Mouse (Mus musculus) spleen, postnatal 14 days (tissue): ENCODE data around the gene Taar2.

Experiments used
- DNase-seq, 2 experiments: peaks; one replicate each; pipeline ENCODE4 v3.0.0; 2021 to 2022; ENCODE audit warnings: low spot score in 2 of 2

The Taar2 gene

GRCm38 (mm10) chr10:23985546-23985945 lies 47.2 kb downstream of the Taar2 start, which contains the start of gene Taar6:
Gene Taar6, minus strand, starts transcription at chr10:23985646.
- DNase-seq, result no peak

GRCm38 (mm10) chr10:23986419-23986818 lies 48.0 kb downstream of the Taar2 start:
- DNase-seq, result no peak
